Mouse (Mus musculus) layer of hippocampus, postnatal 36 days (tissue): ENCODE data around the gene Angptl8. TPM values are rescaled to one million over a fixed set of nuclear protein-coding genes. Genes with fewer than 3 reads are reported as not detected.

Experiments used
- DNase-seq, 2 experiments: peaks; one replicate each; pipeline ENCODE4 v3.0.0; 2022
- total RNA-seq, 2 experiments: library from RNA; stranded (reverse); gene quantifications; 2 replicates each; pipeline ENCODE4 v1.2.3; 2021

Angptl8 gene
- total RNA-seq, 2 experiments from 2014 or later: not detected

- no peak for DNase-seq
These were observed 18.5 kb upstream of the Angptl8 start for GRCm38 (mm10) chr9:21816716-21817305.

- no peak for DNase-seq
These were observed 17.2 kb upstream of the Angptl8 start for GRCm38 (mm10) chr9:21818125-21818524.

GRCm38 (mm10) chr9:21818561-21818960 is 16.7 kb upstream of the Angptl8 start:
- no peak for DNase-seq

- peak in 1 of 2 experiments; percentile 33 for DNase-seq
These were observed 16.1 kb upstream of the Angptl8 start for GRCm38 (mm10) chr9:21819181-21819729.

GRCm38 (mm10) chr9:21820183-21820582 is 15.1 kb upstream of the Angptl8 start:
- DNase-seq: no peak

- DNase-seq: no peak
These were observed 12.6 kb upstream of the Angptl8 start for GRCm38 (mm10) chr9:21822686-21823085.

GRCm38 (mm10) chr9:21823957-21824356 is 11.4 kb upstream of the Angptl8 start:
- DNase-seq: no peak

GRCm38 (mm10) chr9:21824366-21824765 is 10.9 kb upstream of the Angptl8 start:
- DNase-seq: no peak

- no peak for DNase-seq
These were observed 5.4 kb upstream of the Angptl8 start for GRCm38 (mm10) chr9:21829834-21830460.

- no peak for DNase-seq
These were observed 4.9 kb upstream of the Angptl8 start for GRCm38 (mm10) chr9:21830461-21830850.

- DNase-seq: no peak
These were observed 4.4 kb upstream of the Angptl8 start for GRCm38 (mm10) chr9:21830936-21831335.

GRCm38 (mm10) chr9:21831558-21832240 is 3.6 kb upstream of the Angptl8 start:
- DNase-seq: no peak

- no peak for DNase-seq
These were observed 2.4 kb downstream of the Angptl8 start for GRCm38 (mm10) chr9:21837690-21838089.

- DNase-seq: peak in 1 of 2 experiments; percentile 31
These were observed 4.9 kb downstream of the Angptl8 start for GRCm38 (mm10) chr9:21840115-21840787.

- no peak for DNase-seq
These were observed 6.0 kb downstream of the Angptl8 start for GRCm38 (mm10) chr9:21841340-21841739.

GRCm38 (mm10) chr9:21842391-21842790 is 7.1 kb downstream of the Angptl8 start:
- no peak for DNase-seq

GRCm38 (mm10) chr9:21843086-21843485 is 7.8 kb downstream of the Angptl8 start:
- DNase-seq: no peak

GRCm38 (mm10) chr9:21845381-21846080 is 10.2 kb downstream of the Angptl8 start:
- DNase-seq: no peak

- no peak for DNase-seq
These were observed 11.5 kb downstream of the Angptl8 start for GRCm38 (mm10) chr9:21846755-21847341.

GRCm38 (mm10) chr9:21847425-21847824 is 12.1 kb downstream of the Angptl8 start:
- DNase-seq: no peak

GRCm38 (mm10) chr9:21847926-21848325 is 12.6 kb downstream of the Angptl8 start:
- DNase-seq: no peak
